Mouse (Mus musculus): ENCODE measurements around the gene Elmod3.

The Elmod3 gene

GRCm38 (mm10) chr6:72528410-72529151 lies 69.6 kb downstream of the Elmod3 start:
- DNase-seq, result no peak

GRCm38 (mm10) chr6:72527070-72527469 lies 71.1 kb downstream of the Elmod3 start:
- DNase-seq, result no peak

GRCm38 (mm10) chr6:72524160-72524559 lies 74.1 kb downstream of the Elmod3 start:
- no peak for DNase-seq

GRCm38 (mm10) chr6:72523222-72523621 lies 75.0 kb downstream of the Elmod3 start:
- DNase-seq, result no peak

- no peak for DNase-seq
Measured at GRCm38 (mm10) chr6:72522288-72522687, 75.9 kb downstream of the Elmod3 start.

- DNase-seq, result no peak
Measured at GRCm38 (mm10) chr6:72521607-72522006, 76.6 kb downstream of the Elmod3 start, which contains the start of gene Sh2d6. Sh2d6 (minus strand) TSS chr6:72521707.

- DNase-seq, result no peak
Measured at GRCm38 (mm10) chr6:72520904-72521303, 77.3 kb downstream of the Elmod3 start.

GRCm38 (mm10) chr6:72519892-72520663 lies 78.1 kb downstream of the Elmod3 start:
- no peak for DNase-seq

- DNase-seq, result no peak
Measured at GRCm38 (mm10) chr6:72519303-72519702, 78.9 kb downstream of the Elmod3 start.

- no peak for DNase-seq
Measured at GRCm38 (mm10) chr6:72518842-72519241, 79.4 kb downstream of the Elmod3 start.
